Mouse (Mus musculus): ENCODE data around the gene Lrig1.

Gene Lrig1

GRCm38 (mm10) chr6:94647574-94648430 lies 52.2 kb downstream of the Lrig1 start:
- no peak for DNase-seq (ENCODE audit: low spot score)

GRCm38 (mm10) chr6:94646902-94647301 lies 53.1 kb downstream of the Lrig1 start:
- no peak for DNase-seq (ENCODE audit: low spot score)

GRCm38 (mm10) chr6:94646274-94646863 lies 53.6 kb downstream of the Lrig1 start:
- DNase-seq (ENCODE audit: low spot score) = no peak

GRCm38 (mm10) chr6:94645723-94646122 lies 54.2 kb downstream of the Lrig1 start:
- no peak for DNase-seq (ENCODE audit: low spot score)

- no peak for DNase-seq (ENCODE audit: low spot score)
Observed at GRCm38 (mm10) chr6:94644641-94645040, 55.3 kb downstream of the Lrig1 start.

GRCm38 (mm10) chr6:94643989-94644388 lies 56.0 kb downstream of the Lrig1 start:
- no peak for DNase-seq (ENCODE audit: low spot score)

GRCm38 (mm10) chr6:94642048-94642447 lies 57.9 kb downstream of the Lrig1 start:
- no peak for DNase-seq (ENCODE audit: low spot score)

- no peak for DNase-seq (ENCODE audit: low spot score)
Observed at GRCm38 (mm10) chr6:94640297-94640696, 59.7 kb downstream of the Lrig1 start.

GRCm38 (mm10) chr6:94637024-94637434 lies 62.9 kb downstream of the Lrig1 start:
- no peak for DNase-seq (ENCODE audit: low spot score)

GRCm38 (mm10) chr6:94635343-94635742 lies 64.6 kb downstream of the Lrig1 start:
- no peak for DNase-seq (ENCODE audit: low spot score)

GRCm38 (mm10) chr6:94634710-94635109 lies 65.2 kb downstream of the Lrig1 start:
- no peak for DNase-seq (ENCODE audit: low spot score)

GRCm38 (mm10) chr6:94634274-94634673 lies 65.7 kb downstream of the Lrig1 start:
- no peak for DNase-seq (ENCODE audit: low spot score)

- DNase-seq (ENCODE audit: low spot score) = no peak
Observed at GRCm38 (mm10) chr6:94631779-94632082, 68.2 kb downstream of the Lrig1 start.

GRCm38 (mm10) chr6:94631051-94631778 lies 68.7 kb downstream of the Lrig1 start:
- DNase-seq (ENCODE audit: low spot score) = no peak

- DNase-seq (ENCODE audit: low spot score) = no peak
Observed at GRCm38 (mm10) chr6:94628787-94629186, 71.2 kb downstream of the Lrig1 start.

GRCm38 (mm10) chr6:94627714-94628595 lies 72.0 kb downstream of the Lrig1 start:
- DNase-seq (ENCODE audit: low spot score) = no peak

GRCm38 (mm10) chr6:94626807-94627206 lies 73.2 kb downstream of the Lrig1 start:
- no peak for DNase-seq (ENCODE audit: low spot score)

GRCm38 (mm10) chr6:94625896-94626295 lies 74.1 kb downstream of the Lrig1 start:
- DNase-seq (ENCODE audit: low spot score) = no peak

- no peak for DNase-seq (ENCODE audit: low spot score)
Observed at GRCm38 (mm10) chr6:94624543-94624942, 75.4 kb downstream of the Lrig1 start.

- peak; percentile 61 for DNase-seq (ENCODE audit: low spot score)
Observed at GRCm38 (mm10) chr6:94622983-94623382, 77.0 kb downstream of the Lrig1 start.

GRCm38 (mm10) chr6:94620801-94621301 lies 79.1 kb downstream of the Lrig1 start:
- DNase-seq (ENCODE audit: low spot score) = no peak

- DNase-seq (ENCODE audit: low spot score) = no peak
Observed at GRCm38 (mm10) chr6:94620287-94620686, 79.7 kb downstream of the Lrig1 start.

Measured in layer of hippocampus, adult 9-10 months (tissue).